Mouse (Mus musculus): ENCODE results near the gene Agbl2. TPM values are rescaled to one million over a fixed set of nuclear protein-coding genes. Genes with fewer than 3 reads are reported as not detected.

Gene Agbl2
- polyA plus RNA-seq (2012; rRNA removed): 0.73 and 0.77 TPM in 2 replicates

DNA sequence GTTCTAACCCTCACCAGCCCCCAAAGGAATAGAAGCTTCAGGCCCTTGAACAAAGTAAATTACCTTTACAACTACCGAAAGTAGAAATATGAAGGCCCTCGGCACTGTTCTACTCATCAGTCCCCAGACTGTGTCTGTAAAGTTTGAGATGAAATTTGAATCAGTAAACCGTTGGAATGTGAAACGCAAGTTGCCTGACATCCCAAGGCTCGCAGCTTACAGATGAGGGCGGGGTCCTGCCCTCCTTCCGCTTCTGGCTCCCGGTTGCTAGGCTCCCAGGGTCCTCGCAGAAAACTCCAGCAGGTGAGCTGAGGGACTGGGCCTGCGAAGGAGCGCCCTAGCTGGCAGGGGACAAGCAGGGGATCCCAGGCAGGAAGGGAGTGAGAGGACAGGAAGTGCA lies at the start of gene Agbl2:
Gene Agbl2 (plus strand): TSS at position 270 of the 400 bp plus-strand sequence.
- DNase-seq (ENCODE audit: low read depth): no peak

DNA sequence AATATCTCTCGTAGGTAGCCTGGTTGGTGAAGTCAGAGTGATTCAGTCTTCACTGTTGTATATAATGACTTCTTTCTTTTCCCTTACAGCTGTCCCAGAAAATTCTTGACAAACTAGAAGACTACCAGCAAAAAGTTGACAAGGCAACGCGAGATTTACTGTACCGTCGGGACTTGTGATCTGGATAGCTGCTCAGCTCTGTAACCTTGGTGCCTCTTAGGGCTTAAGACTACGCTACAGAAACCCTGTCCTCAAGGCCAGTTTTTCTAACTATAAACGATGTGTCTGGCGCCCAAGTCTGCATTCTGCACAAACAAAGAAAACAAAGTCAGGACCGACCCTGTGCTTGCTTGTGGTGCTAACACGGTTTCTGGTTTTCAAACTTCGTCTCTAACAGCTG lies 47.2 kb upstream of the Agbl2 start:
- DNase-seq (ENCODE audit: low read depth): no peak

DNA sequence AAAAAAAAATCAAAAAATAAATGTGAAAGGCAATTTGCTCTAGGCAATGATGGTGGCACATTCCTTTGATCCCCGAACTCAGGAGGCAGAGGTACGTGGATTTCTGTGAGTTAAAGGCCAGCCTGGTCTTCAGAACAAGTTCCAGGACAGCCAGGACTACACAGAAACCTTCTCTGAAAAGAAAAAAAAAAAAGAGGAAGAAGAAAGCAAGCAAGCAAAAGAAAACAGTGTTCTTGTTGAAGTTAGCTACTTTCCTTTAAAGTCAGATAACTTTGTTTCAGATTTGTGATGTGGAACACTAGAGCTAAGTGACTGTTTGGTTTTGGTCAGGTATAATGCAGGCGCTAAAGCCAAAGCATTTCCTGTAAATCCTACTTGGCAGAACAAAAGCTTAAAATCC lies 43.7 kb upstream of the Agbl2 start:
- no peak for DNase-seq (ENCODE audit: low read depth)

DNA sequence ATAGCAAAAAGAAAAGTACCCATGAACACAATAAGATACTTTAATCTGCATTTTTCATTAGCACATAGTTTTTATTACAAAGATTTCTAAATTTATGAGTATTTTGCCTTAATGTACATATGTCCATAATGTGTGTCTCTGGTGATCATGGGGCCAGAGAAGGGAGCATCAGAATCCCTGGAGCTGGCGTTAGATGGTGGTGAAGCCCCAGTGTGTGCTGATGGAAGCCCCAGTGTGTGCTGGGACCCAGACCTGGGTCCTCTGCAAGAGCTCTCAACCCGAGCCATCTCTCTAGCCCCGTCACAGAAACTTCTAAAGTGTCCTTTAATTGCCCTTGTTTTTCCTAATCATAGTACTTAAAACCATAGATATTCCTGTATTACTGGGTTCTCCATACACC lies 43.2 kb upstream of the Agbl2 start:
- DNase-seq (ENCODE audit: low read depth): no peak

DNA sequence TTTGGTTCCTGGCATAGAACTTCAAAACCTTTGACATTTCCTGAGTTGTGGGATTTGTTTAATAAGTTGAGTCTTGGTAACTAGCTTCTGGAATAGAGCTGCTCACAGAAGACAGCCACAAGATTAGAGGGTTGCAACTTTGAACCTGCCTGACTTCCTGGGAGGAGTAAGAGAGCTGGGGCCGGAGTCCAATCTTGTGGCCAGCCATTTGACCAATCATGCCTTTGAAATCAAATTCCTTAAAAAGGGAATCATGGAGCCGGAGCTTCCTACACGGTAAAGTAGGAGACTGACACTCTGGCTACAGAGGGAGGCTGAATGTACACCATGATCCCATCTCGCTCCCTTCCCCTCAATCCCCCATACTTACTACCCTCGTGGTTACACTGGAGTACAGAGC lies 42.6 kb upstream of the Agbl2 start:
- DNase-seq (ENCODE audit: low read depth): no peak

DNA sequence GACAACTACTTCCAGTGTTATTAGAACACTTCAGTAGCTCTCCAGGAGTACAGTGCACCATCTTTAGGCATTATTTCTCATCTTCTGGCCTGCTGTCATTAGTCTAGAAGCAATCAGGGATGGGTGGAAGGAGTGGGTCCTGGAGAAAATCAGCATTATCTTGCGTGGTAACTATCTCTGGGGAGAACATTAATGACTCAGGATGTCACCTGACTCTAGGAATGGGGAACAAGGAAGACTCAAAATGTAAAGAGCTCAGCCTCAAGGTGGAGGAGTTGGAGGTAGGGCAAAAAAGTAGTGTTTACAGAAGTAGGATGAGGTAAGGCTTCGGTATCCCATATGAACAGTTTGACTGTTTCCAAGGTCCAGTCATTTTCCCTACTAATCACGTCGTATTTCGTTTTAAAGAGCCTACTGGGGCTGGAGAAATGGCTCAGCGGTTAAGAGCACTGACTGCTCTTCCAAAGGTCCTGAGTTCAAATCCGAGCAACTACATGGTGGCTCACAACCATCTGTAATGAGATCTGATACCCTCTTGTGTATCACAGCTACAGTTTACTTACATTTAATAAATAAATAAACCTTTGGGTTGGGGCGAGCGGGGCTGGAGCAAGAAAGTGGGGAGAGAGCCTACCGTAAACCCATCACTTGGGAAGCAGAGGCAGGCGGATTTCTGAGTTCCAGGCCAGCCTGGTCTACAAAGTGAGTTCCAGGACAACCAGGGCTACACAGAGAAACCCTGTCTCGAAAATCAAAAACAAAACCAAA lies 38.1 kb upstream of the Agbl2 start:
- DNase-seq (ENCODE audit: low read depth): no peak

DNA sequence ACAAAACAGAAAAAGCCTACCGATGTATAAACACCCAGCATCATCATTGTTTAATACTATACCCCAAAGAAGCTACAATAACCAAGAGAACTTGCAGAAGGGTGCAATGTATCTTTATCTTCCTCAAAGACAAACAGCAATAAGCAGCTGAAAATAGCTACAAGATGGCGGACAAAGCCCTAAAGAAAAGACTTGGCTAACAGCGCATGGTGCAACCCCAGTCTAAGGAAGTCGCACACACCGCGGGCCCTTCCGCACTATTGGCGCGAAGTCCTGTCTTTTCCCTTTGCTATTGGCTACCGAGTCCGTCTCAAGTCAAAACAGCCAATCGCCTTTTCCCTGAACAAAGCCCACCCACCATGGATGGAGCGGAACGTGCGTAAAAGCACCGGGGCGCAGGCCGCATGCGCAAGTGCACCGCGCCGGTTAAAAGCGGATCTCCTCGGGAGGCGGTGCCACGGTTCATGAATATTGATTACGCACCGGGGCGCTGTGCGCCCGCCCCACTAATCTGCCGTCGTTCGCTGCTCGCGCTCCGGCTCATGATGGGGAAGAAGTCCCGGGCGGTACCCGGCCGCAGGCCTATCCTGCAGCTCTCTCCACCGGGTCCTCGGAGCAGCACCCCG lies 37.4 kb upstream of the Agbl2 start, which contains the start of gene Fnbp4:
Gene Fnbp4 (plus strand): TSS at position 318 of the 626 bp plus-strand sequence.
- DNase-seq (ENCODE audit: low read depth): peak; percentile 93

DNA sequence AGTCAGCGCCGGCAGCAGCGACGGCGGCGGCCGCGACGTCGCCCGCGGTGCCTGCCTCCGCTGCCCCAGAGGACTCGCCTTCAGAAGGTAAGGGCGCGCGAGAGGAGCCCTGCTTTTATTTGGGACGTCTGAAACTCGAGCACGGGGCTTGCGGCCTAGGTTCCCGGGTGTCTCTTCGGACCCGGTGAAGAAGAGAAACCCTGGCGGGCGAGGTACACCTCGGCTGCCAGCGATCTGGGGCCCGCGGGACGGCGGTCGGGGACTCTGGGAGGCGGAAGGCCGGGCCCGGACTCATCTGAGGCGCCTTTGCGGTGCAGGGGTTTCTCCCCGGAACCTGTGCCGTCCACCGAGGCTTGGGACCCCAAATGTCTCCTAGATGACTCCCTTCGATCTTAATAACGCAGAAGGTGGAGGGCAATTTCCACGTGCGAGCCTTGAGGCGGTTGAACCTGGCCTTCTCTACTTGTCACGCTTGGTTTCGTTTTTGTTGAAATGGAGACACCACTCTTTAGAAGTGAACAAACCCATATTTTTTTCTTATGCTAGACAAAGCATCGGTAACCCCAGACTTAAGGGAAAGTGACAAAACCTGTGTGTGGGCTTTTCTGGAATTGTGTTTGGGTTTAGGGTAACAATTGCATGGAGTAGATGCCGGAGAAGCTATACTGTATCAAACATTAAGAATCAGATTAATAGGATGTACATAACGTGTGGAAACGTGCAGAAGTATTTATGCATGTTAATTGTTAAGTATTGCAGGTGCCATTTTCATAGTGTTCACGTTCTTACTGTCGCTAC lies 36.6 kb upstream of the Agbl2 start:
- no peak for DNase-seq (ENCODE audit: low read depth)

DNA sequence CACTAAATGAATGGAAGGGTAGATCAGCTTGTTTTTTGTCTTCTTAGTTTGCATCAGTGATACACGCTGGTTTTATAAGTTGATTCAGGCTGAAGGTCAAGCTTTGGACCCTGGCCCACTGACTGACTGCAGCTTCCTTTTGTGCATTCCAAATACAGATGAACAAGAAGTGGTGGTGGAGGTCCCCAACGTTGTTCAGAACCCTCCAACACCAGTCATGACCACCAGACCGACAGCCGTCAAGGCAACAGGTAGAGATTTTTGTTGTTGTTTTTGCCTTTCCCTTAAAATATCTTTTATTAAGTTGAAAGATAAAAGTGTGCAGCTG lies 36.0 kb upstream of the Agbl2 start:
- no peak for DNase-seq (ENCODE audit: low read depth)

DNA sequence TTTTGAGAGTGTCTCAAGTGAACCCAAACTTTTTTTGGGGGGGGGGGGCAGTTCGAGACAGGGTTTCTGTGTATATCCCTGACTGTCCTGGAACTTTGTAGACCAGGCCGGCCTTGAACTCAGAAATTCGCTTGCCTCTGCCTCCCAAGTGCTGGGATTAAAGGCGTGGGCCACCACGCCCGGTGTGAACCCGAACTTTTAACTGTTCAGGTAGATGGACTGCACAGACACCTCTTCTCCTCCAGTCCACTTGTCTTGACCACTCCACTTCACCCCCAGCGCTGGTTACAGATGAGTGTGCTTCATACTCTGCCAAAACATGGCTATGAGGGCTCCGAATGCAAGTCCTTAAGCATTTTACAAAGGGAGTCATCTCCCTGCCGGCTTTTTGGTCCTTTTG lies 35.4 kb upstream of the Agbl2 start:
- DNase-seq (ENCODE audit: low read depth): no peak

DNA sequence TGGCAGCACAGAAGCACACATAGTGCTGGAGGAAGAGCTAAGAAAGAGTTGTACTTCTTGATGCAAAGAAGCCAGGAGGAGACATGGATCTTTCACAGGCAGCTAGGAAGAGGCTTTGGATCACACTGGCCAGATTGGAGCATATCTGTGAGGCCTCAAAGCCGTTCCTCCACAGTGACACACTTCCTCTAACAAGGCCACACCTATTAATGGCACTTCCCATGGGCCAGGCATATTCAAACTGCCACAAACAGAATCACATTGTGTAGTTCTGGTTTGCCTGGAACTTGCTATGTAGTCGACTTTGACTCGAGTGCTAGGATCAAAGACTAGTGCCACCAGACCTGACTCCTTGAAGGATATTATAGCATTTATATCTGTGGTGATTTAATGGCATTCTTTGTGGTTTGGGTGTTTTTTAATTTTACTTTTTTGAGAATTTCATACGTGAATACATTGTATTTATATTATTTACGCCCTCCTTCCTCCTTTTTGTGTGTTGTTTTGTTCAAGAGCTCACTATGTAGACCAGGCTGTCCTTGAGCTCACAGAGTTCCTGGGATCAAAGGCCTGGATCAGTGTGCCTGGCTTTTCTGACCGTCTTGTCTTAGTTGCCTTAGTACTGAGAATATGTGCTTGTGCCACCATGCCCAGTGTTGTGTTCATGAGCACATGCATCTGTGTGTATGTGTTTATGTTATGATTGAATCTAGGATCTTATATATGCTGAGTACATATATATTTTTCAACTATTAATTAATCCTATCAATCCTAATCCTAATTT lies 32.7 kb upstream of the Agbl2 start:
- DNase-seq (ENCODE audit: low read depth): no peak

DNA sequence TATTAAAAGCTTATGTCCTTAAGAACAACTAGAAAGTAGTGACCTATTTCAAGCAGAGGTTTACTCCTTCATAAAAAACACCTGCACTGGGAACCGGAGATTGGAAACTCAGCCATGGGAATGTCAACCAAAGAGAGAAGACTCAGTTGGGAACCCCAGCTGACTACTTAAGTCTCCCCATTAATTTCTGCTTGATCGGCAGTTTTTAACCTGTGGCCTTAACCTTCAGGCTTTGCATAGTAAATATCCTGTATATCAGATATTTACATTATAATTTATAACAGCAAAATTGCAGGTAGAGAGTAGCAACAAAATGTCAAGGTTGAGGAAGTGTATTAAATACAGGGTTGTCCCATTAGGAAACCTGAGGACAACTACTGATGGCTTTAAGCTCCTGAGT lies 29.0 kb upstream of the Agbl2 start:
- no peak for DNase-seq (ENCODE audit: low read depth)

DNA sequence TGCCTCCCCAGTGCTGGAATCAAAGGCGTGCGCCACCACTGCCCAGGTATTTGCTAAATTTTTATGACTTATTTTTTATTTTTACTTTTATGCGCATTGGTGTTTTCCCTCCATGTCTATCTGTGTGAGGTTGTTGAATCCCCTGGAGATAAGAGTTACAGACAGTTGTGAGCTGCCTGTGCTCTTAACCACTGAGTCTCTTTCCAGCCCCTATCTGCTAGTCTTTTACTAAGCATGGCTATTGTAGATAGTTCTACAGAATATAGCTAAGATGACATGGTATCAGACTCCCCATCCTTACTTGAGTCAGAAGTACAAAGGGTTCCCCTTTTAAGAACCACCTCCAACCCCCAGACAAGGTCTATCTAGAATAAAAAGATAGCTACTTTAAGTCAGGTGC lies 28.3 kb upstream of the Agbl2 start:
- no peak for DNase-seq (ENCODE audit: low read depth)

DNA sequence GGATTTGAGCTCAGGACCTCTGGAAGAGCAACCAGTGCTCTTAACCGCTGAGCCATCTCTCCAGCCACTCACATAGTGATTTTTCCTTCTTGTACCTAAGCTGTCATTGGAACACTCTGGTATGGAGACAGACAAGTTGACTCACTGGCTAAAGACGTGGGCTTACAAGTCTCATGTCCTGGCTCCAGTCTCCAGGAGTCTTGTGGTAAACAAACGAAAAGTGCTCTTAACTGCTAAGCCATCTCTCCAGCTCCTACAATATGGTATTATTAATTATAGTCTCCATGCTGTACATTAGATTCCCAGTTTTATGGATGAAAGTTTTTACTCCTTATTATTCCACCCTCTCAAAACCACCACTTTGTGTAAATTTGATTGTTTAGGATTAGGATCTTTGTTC lies 17.4 kb upstream of the Agbl2 start:
- no peak for DNase-seq (ENCODE audit: low read depth)

DNA sequence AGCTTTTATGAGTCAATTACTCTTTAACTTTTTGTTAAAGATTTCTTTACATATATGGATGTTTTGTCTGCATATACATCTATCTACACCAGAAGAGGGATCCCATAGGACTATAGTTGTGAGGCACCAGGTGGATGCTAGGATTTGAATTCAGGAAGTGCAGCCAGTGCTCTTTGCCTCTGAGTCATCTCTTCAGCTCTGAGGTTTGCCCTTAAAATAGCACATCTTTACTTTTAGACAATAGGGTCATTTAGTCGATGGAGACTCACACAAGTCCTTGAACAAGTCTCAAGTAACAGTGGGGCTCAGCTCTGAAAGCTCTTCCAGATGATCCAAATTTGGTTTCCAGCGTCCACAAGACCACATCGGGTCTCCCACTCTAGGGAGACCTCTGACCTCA lies 1.2 kb upstream of the Agbl2 start:
- no peak for DNase-seq (ENCODE audit: low read depth)

DNA sequence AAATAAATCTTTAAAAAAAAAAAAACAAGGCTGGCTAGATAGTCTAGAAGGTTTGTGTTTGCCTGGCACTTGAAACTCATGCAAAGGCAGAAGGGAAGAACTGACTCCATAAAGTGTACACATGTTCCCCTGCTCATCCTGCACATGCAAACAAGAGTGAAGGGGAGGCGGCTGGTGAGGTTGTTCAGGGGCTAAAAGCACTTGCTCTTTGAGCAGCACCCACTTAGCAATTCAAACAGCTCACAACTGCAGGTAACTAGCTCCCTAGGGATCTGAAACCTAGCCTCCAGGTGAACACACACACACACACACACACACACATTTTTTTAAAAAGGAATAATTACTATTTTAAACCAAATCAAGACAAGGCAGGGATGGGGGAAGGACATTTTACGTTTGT lies 589 bp upstream of the Agbl2 start:
- no peak for DNase-seq (ENCODE audit: low read depth)

DNA sequence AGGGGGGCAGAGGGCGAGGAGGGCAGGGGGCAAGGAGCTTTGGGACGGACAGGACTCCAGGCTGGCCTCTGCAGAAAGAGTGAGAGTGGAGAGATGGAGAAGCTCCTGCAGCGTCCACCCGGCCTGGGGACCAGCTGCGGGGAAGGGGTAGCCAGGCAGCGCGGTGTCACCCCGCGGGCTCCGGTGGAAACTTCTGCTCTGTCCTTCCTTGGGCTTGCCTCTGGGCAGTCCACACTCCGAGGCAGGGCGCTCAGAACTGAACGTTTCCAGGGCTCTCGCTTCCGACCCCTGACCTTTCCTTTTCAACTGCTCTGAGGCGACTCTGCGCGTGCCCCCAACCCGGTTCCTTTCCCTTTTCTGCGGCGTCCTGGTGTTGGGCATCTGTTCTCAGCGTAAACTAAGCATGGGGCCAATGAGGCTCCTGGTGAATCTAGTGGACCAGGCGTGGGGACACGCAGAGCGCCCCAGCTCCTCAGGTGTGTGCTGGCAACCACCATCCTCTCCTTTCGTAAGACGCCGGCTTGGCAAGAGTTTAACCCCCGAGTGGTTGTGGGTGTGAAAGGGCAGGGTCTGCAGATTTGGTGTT lies 467 bp downstream of the Agbl2 start:
- DNase-seq (ENCODE audit: low read depth): no peak

DNA sequence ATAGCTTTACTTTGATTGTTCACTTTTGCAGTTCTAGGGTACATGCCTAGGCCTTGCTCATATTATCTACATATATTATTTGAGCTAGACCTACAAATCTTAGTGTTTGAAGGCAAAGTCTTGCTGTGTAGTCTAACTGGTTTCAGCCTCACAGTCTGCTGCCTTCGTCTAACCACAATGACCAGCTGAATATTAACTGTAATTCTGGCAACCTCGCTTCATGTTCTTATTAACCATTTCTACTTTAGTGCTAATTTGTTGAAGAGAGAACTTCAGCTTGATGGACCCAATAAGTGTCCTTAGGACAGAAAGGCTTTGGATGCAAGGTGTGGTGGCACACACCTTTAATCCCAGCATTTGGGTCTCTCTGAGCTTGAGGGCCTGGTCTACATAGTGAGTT lies 5.6 kb downstream of the Agbl2 start:
- no peak for DNase-seq (ENCODE audit: low read depth)

DNA sequence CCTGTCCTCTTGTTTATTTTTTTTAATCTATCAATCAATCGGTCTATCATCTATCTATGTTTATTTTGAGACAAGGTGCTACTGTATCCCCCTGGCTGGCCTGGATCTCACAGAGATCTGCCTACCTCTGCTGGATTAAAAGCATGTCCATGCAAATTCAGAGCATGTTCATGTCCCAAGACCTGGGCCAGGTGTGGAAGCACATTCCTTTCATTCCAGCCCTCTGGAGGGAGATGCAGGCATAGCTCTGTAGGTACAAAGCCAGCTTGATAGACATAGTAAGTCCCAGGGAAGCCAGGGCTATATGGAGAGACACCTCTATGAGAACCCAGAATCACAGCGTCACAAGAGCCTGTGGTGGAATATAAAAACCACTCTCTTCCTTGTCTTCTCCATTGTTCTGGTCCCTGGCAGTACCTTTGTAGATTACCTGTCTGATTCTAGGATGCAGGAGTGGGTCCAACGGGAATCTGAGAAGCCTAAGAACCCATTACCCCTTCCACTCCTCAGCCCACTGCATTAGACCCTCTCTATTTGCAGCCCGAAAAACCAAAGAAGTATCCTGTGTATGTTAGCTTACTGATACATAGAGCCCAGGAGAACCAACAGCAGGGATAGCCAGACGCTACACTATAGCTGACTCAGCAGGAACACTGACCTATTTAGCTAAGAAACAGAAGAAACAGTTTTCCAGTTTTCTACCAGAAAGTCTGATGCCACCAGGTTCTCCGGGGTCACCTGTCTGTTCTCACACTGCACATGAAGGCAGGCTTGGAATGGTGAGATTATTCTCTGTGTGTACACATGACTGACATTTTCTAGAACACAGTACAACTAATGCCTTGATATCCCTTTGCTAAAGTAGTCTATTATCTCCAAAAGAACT lies 26.0 kb downstream of the Agbl2 start:
- DNase-seq (ENCODE audit: low read depth): no peak

DNA sequence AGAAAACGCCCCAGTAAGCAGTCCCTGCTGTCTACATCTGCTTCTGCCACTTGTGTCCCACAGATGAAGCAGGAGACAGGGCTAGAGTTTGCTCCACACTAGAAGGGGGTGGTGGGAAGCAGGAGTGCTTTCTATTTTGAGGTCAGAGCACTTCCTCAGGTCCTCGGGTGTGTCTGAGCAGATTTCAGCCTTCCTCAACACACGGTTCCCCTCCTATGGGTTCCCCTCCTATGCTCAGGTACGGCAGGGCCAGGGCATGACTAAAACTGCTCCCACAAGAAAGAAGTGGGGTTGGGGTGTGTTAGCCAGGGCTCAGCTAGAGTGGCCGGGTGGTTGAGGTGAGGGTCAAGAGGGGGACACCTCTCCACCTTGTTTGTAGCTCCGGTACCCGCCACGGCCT lies 28.2 kb downstream of the Agbl2 start:
- DNase-seq (ENCODE audit: low read depth): no peak

DNA sequence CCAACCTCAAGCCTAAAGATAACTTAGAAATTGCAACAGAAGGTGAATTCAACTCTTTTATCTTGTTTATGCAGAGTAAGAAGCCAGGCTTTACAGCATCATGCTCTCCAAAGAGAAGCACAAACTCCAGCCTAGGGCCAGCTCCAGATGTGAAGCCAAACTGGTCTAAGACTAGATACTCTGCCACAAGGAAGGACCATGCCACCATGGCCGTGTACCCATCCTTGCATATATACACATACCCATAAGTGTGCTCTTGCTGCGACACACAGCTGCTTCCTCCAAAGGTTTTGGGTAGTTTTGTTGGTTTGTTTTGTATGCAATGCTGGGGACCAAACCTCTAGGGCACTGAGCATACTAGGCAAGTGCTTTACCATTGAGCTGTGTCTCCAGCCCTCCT lies 32.7 kb downstream of the Agbl2 start:
- no peak for DNase-seq (ENCODE audit: low read depth)

All from gonadal fat pad, adult 2 months (tissue).